Mouse (Mus musculus) CH12.LX (cell line): Measurements from ENCODE around the gene Slc26a3. TPM values are rescaled to one million over a fixed set of nuclear protein-coding genes. Genes with fewer than 3 reads are reported as not detected.

Source experiments
- DNase-seq: peaks from one replicate; pipeline ENCODE4 v3.0.0-alpha.2; 2013; ENCODE audit errors: extremely low read depth
- H3K27ac ChIP-seq: 2 replicates; pipeline ENCODE4 v1.5.1; 2012; ENCODE audit warnings: low read depth, mild to moderate bottlenecking, control low read depth, moderate library complexity; ENCODE audit not compliant: insufficient read depth
- H3K27me3 ChIP-seq: replicated peaks from 2 replicates; pipeline ENCODE3; 2012; ENCODE audit warnings: inconsistent platforms
- H3K36me3 ChIP-seq, 2 experiments: replicated peaks in 1 of 2; 2 replicates each; pipeline versions ENCODE3 to v1.6.1; 2012; ENCODE audit warnings: inconsistent platforms in 1 of 2, low read length in 1 of 2, mild to moderate bottlenecking in 1 of 2, mixed read lengths in 1 of 2, moderate library complexity in 1 of 2; ENCODE audit not compliant: control insufficient read depth in 1 of 2, insufficient read depth in 1 of 2
- H3K4me1 ChIP-seq, 2 experiments: 2 replicates each; pipeline ENCODE4 v1.6.1; 2012; ENCODE audit warnings: inconsistent platforms in 1 of 2, moderate library complexity in 1 of 2; ENCODE audit not compliant: insufficient read depth in 2 of 2, control insufficient read depth in 1 of 2
- H3K4me2 ChIP-seq: 2 replicates; pipeline ENCODE4 v1.6.1; 2012; ENCODE audit warnings: low read depth, mild to moderate bottlenecking, control low read depth; ENCODE audit not compliant: poor library complexity, insufficient read depth, severe bottlenecking
- H3K4me3 ChIP-seq, 3 experiments: fragments of 150-350 bp in 1 of 3; sonication (generic) in 1 of 3; replicated peaks in 1 of 3; 2 replicates each; pipeline versions ENCODE3 to v1.5.1; 2011 to 2012; ENCODE audit warnings: low read depth in 2 of 3, low read length in 2 of 3, mild to moderate bottlenecking in 2 of 3, moderate library complexity in 2 of 3, control low read depth in 1 of 3, improper control_type of control experiment in 1 of 3, inconsistent platforms in 1 of 3, mixed read lengths in 1 of 3; ENCODE audit not compliant: poor library complexity in 1 of 3
- H3K79me2 ChIP-seq: replicated peaks from 2 replicates; pipeline ENCODE4 v1.6.1; 2012; ENCODE audit warnings: mild to moderate bottlenecking, moderate library complexity; ENCODE audit not compliant: control insufficient read depth, poor library complexity, insufficient read depth, severe bottlenecking; ENCODE audit errors: extremely low read depth
- H3K9ac ChIP-seq: 2 replicates; pipeline ENCODE4 v1.6.1; 2012; ENCODE audit warnings: low read depth, mild to moderate bottlenecking, control low read depth, moderate library complexity; ENCODE audit not compliant: insufficient read depth
- H3K9me3 ChIP-seq: replicated peaks from 2 replicates; pipeline ENCODE3; 2012; ENCODE audit warnings: low read length, inconsistent platforms, mixed read lengths
- BHLHE40 ChIP-seq: IDR thresholded peaks from 2 replicates; pipeline ENCODE4 v1.6.1; 2011; ENCODE audit warnings: mild to moderate bottlenecking, low read depth, low read length, improper control_type of control experiment
- E2F4 ChIP-seq: IDR thresholded peaks from 2 replicates; pipeline ENCODE4 v1.6.1; 2011; ENCODE audit warnings: low read depth, low read length, improper control_type of control experiment; ENCODE audit not compliant: insufficient replicate concordance
- ELF1 ChIP-seq: IDR thresholded peaks from 2 replicates; pipeline ENCODE4 v1.6.1; 2014; ENCODE audit warnings: low read depth, mild to moderate bottlenecking, inconsistent platforms, low read length, improper control_type of control experiment
- EP300 ChIP-seq: IDR thresholded peaks from 2 replicates; pipeline ENCODE4 v1.6.1; 2011; ENCODE audit warnings: low read length, improper control_type of control experiment
- ETS1 ChIP-seq: conservative IDR thresholded peaks from 2 replicates; pipeline ENCODE4 v1.6.1; 2012; ENCODE audit warnings: low read depth, mild to moderate bottlenecking, inconsistent platforms, low read length, improper control_type of control experiment, moderate library complexity
- HCFC1 ChIP-seq: IDR thresholded peaks from 2 replicates; pipeline ENCODE4 v1.6.1; 2012; ENCODE audit warnings: low read depth, mild to moderate bottlenecking, inconsistent platforms, low read length, improper control_type of control experiment
- IRF4 ChIP-seq: IDR thresholded peaks from 2 replicates; pipeline ENCODE4 v1.6.1; 2014; ENCODE audit warnings: low read depth, mild to moderate bottlenecking, inconsistent platforms, low read length, improper control_type of control experiment
- JUN ChIP-seq: IDR thresholded peaks from 2 replicates; pipeline ENCODE4 v1.6.1; 2011; ENCODE audit warnings: low read depth, mild to moderate bottlenecking, low read length, improper control_type of control experiment, moderate library complexity; ENCODE audit not compliant: insufficient read depth
- JUND ChIP-seq: conservative IDR thresholded peaks from 2 replicates; pipeline ENCODE4 v1.6.1; 2011; ENCODE audit warnings: low read depth, low read length, improper control_type of control experiment
- MAFK ChIP-seq: IDR thresholded peaks from 2 replicates; pipeline ENCODE4 v1.6.1; 2011; ENCODE audit warnings: low read length, improper control_type of control experiment; ENCODE audit not compliant: insufficient replicate concordance
- MAX ChIP-seq: IDR thresholded peaks from 2 replicates; pipeline ENCODE4 v1.6.1; 2011; ENCODE audit warnings: low read length, improper control_type of control experiment
- MXI1 ChIP-seq: IDR thresholded peaks from 2 replicates; pipeline ENCODE4 v1.6.1; 2011; ENCODE audit warnings: mild to moderate bottlenecking, low read depth, low read length, improper control_type of control experiment
- MYC ChIP-seq: IDR thresholded peaks from 2 replicates; pipeline ENCODE4 v1.6.1; 2011; ENCODE audit warnings: low read depth, mild to moderate bottlenecking, improper control_type of control experiment, low read length
- NRF1 ChIP-seq: IDR thresholded peaks from 2 replicates; pipeline ENCODE4 v1.6.1; 2014; ENCODE audit warnings: low read depth, mild to moderate bottlenecking, inconsistent platforms, low read length, improper control_type of control experiment, moderate library complexity
- POLR2AphosphoS2 ChIP-seq: IDR thresholded peaks from 2 replicates; pipeline ENCODE4 v1.6.1; 2011; ENCODE audit warnings: low read depth, low read length, improper control_type of control experiment
- SIN3A ChIP-seq: IDR thresholded peaks from 2 replicates; pipeline ENCODE4 v1.6.1; 2012; ENCODE audit warnings: low read length, improper control_type of control experiment, inconsistent platforms
- TBP ChIP-seq: conservative IDR thresholded peaks from 2 replicates; pipeline ENCODE4 v1.6.1; 2011; ENCODE audit warnings: low read depth, low read length, improper control_type of control experiment
- TCF12 ChIP-seq: IDR thresholded peaks from 2 replicates; pipeline ENCODE4 v1.6.1; 2014; ENCODE audit warnings: low read depth, mild to moderate bottlenecking, inconsistent platforms, low read length, improper control_type of control experiment
- USF1 ChIP-seq: IDR thresholded peaks from 2 replicates; pipeline ENCODE4 v1.6.1; 2014; ENCODE audit warnings: low read depth, mild to moderate bottlenecking, inconsistent platforms, low read length, improper control_type of control experiment
- ZMIZ1 ChIP-seq: IDR thresholded peaks from 2 replicates; pipeline ENCODE4 v1.6.1; 2012; ENCODE audit warnings: low read depth, mild to moderate bottlenecking, inconsistent platforms, low read length, improper control_type of control experiment
- dilution Hi-C: fragments of 300-500 bp; cut with MboI; formaldehyde crosslinking; loops from 2 replicates; pipeline ENCODE4 v1.14.3; 2020; ENCODE audit warnings: low sequenced_read_pairs; ENCODE audit not compliant: extremely low pct_unique_long_range_greater_than_20kb, extremely low pct_ligation_motif_present
- in situ Hi-C: fragments of 300-500 bp; cut with MboI; formaldehyde crosslinking; loops from 3 replicates; pipeline ENCODE4 v1.14.3; 2019; ENCODE audit warnings: low sequenced_read_pairs, low pct_ligation_motif_present, low pct_unique_long_range_greater_than_20kb, mixed read lengths
- polyA plus RNA-seq: library from polyadenylated mRNA; unstranded; fragments of >175 nt; gene quantifications from 2 replicates; pipeline ENCODE4 v1.2.1, GENCODE M21; 2012; ENCODE audit warnings: low read depth; ENCODE audit not compliant: insufficient read length
- total RNA-seq, 2 experiments: library from RNA; depleted of rRNA; stranded (reverse); fragments of 300-350 nt in 1 of 2; fragments of >200 nt in 1 of 2; gene quantifications; 2 replicates each; pipeline ENCODE4 v1.2.3; 2012 to 2014

Gene Slc26a3
- total and polyA plus RNA-seq, 3 experiments, result not detected

GRCm38 (mm10) chr12:31415971-31416370, 25.3 kb downstream of the Slc26a3 start:
- Histone ChIP-seq H3K4me1 (peaks cover 0 to 11% of the 10 kb centered on the region in 2 experiments; a peak in 2 of 4 replicates), H3K36me3 (no peaks in the 10 kb centered on the region), H3K9ac (no peak overlapping the region), H3K4me3 (no peak overlapping the region), H3K9me3 (no peaks in the 10 kb centered on the region), H3K27ac (no peak overlapping the region), H3K4me2 (no peak overlapping the region), H3K27me3 (no peaks in the 10 kb centered on the region), H3K79me2 (no peaks in the 10 kb centered on the region)
- TF ChIP-seq MAFK (no peak), JUN (0 out of 2 replicates have a peak, but pooled peaks have one; percentile 15), ZMIZ1 (no peak), ETS1 (peak; percentile 68), BHLHE40 (peak; percentile 47; the same call in 1 of the 2 replicates), MYC (peak; percentile 26; the same call in 1 of the 2 replicates), IRF4 (peak; percentile 41; the same call in 1 of the 2 replicates), MAX (0 out of 2 replicates have a peak, but pooled peaks have one; percentile 41), EP300 (peak; percentile 63), ELF1 (no peak), JUND (0 out of 2 replicates have a peak, but pooled peaks have one; percentile 33)
- DNase-seq, result peak; percentile 78
- dilution Hi-C loops, result no loop called here
- in situ Hi-C loops, result no loop called here

- in situ Hi-C loops (no loop called here), dilution Hi-C loops (no loop called here)
- no peak for TF ChIP-seq NRF1
- TF ChIP-seq USF1, result no peak
- TF ChIP-seq TBP, result no peak
- TF ChIP-seq POLR2AphosphoS2, result no peak
- no peak for TF ChIP-seq EP300
- no peak for TF ChIP-seq SIN3A
- TF ChIP-seq MXI1, result no peak
- TF ChIP-seq BHLHE40, result no peak
- TF ChIP-seq TCF12, result no peak
- no peak for TF ChIP-seq HCFC1
- no peak for TF ChIP-seq E2F4
- no peak for TF ChIP-seq MAX
Observed at GRCm38 (mm10) chr12:31421901-31422574, 31.4 kb downstream of the Slc26a3 start.

More at GRCm38 (mm10) chr12:31421901-31422574, 31.4 kb downstream of the Slc26a3 start:
- no peak overlapping the region for H3K4me2 ChIP-seq
- no peak overlapping the region for H3K27ac ChIP-seq
- DNase-seq, result no peak
- H3K27me3 ChIP-seq, result no peaks in the 10 kb centered on the region
- H3K9ac ChIP-seq, result no peak overlapping the region
- H3K9me3 ChIP-seq, result no peaks in the 10 kb centered on the region
- no peak overlapping the region for H3K4me3 ChIP-seq
- H3K4me1 ChIP-seq, result peaks cover 3 to 24% of the 10 kb centered on the region in 2 experiments; a peak in 3 of 4 replicates
- no peaks in the 10 kb centered on the region for H3K79me2 ChIP-seq
- H3K36me3 ChIP-seq, result no peaks in the 10 kb centered on the region
